Mouse (Mus musculus) layer of hippocampus, adult 8-10 months (tissue): ENCODE measurements at regions not wholly inside any gene's neighbourhood (a gene's known extent, or its start where the extent isn't known, plus 50 kb on each side); places are given as distances from the start of the nearest gene placed in this dataset.

ENCODE experiments used
- DNase-seq, 2 experiments: peaks; one replicate each; pipeline ENCODE4 v3.0.0; 2022; ENCODE audit warnings: low spot score in 2 of 2

DNA sequence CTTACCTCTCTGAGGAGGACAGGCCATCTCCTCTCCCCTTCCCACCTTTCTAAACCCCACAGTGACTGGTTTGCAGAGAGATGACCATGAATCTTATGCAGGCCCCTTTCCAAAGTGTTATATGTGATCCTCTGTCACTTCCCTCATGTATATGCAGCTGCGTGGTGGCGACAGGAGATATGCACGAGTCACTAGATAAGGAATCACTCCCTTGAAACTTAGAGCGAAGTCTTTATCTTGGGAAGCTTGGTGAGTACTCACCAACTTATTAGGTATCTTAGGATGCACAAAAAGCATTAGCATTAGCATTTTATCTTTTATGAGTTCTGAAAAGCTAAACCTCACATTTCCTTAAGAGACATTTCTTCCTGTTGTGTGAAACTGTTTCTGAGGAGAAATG lies 421.9 kb downstream of the Tmem161b start:
- DNase-seq = no peak

DNA sequence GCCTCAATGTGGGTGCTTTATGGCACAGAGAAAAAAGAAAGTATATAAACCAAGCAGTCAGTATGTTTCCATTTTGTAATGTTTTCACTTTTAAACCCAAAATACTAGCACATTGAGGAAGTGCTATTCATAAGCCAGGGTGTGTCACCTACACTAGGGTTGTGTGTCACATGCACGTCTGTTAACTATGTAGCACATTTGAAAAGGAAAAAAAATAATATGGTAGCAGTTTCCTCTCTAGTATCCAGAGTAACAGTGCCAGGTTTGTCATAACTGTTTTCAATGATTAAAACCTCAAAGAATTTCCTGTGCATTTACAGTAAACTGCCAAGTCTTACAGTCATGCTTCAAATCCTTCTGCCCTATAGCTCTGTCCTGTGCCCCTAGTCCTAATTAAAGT lies 424.8 kb downstream of the Tmem161b start:
- DNase-seq = no peak

DNA sequence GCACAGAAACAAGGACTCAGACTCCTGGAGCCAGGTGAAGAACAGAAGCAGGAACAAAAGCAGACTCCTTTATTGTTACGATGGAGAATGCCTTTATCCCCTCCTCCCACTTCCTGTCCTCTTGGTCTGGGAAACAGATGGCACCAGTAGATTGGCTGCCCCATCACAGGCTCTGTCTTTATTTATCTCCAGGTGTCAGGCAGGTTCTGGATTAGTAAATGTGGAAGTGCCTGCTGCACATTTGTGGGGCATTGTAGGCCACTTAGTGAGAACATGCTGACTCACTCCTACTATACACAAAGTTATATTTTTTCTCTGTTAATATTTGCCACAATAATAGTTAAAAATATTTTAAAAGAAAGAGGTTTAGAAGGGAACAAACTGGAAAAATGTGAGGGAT lies 426.0 kb downstream of the Tmem161b start:
- DNase-seq = no peak

DNA sequence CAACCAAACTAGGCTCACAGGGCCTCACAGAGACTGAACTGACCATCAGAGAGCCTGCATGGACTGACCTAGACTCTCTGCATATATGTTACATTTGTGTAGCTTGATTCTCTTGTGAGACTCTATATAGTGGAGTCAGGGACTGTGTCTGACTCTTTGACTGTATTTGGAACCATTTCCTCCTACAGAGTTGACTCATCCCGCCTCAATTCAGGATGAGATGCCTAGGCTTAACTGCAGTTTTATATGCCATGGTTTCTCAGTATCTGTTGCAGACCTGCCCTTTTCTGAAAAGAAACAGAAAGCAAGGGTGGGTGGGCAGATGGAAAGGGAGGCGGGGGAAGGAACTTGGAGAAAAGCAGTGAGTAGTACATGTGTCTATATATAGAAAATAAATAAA lies 441.9 kb downstream of the Tmem161b start:
- no peak for DNase-seq

DNA sequence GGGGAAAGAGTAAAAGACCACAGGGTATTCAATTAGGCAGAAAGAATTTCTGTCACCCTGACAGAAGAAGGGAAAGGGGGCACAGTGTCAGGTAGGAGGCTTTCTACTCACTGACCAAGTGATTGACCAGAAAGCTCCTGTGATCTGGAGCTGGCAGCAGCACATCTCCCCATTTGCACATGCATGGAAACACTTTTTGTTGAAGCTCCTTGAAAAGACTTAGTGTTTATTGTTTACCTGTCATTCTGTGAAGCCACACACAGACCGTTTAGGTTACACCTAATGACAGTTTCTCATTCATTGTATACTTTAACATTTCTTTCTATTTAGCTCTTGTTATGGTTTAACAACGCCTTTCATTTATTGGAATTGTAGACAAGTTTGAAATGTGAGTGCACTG lies 458.9 kb downstream of the Tmem161b start:
- no peak for DNase-seq

DNA sequence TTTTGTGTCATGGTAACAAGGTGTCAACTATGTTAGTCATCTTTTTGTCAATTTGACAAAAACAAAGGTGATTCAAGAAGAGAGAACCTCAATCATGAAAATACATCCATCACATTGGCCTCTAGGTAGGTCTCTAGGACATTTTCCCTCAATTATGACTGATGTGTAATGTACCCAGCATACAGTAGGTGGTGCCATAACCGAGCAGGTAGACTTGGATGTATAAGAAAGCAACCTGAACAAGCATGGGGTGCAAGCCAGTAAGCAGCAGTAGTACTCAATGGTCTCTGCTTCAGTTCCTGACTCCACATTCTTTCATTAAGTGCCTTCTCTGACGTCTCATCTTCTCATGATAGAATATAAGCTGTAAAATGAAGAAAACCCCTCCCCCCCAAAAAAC lies 463.8 kb downstream of the Tmem161b start:
- DNase-seq = no peak

DNA sequence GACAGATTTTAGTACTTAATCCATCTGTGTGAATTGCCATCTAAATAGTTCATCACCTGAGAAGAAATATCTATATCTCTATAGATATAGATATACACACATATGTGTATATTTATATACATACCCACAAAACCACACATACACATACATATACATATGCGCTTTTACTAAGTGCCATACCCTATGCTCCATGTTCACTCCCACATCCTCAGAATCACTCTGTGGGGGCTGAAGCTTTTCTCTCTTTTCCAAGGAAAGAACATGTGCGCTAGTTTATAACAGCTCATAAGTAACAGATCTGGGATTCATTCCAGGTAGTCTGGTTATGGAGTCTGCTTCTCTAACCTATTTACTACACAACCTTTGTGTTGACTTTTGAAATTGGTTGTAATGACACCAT lies 471.4 kb downstream of the Tmem161b start:
- DNase-seq = no peak

DNA sequence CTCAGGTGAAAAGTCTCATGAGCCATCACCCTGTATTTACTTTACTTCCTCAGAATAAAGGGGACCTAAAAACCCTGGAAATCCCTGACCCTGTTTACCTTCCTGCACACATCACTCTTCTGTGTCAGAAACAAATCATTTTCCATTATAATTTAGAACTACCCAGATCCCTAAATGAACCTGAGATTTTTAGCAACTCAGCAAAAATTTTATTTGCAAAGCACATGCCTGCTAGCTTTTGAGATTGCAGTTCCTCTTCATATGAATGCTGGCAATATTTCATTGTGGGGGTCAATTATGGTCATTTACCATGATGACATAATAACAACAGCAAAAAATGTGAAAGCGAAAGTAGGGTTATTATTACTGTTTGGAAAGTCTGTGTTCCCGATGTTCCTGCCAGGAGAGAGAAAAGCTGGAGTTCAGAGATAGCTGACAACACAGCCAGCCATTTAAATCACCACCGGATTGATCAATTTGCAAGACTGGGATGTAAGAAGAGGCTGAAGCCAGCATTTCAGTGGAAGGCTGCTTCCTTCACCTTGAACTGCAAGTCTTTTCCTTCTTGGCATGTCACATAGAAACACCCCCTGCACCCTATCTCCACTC lies 476.5 kb downstream of the Tmem161b start:
- DNase-seq = no peak

DNA sequence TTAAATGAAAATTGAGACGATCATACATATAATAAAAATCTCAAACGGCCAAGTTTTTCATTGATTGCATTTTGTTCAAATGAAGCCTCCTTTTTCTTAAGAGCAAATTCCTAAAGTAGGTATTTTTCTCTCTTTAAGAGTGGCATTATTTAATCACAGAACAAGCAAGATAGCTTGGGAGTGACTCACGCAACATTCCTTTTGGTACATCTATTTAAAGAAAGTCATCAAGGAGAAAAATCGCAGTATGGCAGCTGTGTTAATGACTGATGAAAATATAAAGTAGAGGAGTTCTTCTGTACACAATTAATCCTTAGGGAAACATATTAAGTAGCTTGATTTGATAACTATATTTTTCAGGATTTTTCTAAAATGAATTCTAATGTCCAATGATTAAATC lies 448.0 kb upstream of the Ccnh start:
- DNase-seq = no peak

DNA sequence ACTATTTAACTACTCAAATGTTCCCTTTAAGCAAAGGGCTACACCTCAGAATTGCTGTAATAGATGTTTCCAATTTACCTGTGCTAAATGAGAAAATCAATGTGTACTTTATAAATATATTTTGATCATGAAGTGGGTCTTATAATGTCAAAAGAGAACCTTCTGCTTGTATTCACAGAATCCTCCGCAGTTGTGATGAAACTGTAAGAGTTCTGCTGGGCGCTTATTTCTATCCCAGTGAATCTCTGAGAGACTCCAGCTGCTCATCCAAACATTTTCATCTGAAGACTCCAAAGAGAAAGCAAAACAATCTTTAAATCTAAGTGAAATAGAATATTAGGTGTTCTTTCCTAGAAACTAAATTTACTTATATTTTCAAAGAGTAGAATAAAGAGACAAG lies 440.9 kb upstream of the Ccnh start:
- DNase-seq = no peak

DNA sequence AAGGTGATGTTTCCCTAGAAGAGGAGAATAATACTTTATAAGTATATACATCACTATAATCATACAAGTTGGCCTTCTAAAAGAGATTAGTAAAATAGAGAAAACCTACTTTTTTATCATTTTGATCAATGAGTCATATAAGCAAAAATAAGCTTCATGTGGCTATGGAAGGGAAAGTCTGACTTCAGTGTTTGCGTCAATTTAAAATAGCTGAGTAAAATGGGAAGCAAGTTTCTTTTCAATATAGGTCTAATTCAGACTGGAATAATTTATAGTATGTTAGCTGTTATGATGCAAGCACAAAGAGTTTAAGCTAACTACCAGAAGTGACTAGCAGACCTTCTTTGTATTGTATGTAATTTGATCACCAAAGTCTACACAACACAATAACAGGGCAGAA lies 440.0 kb upstream of the Ccnh start:
- no peak for DNase-seq

DNA sequence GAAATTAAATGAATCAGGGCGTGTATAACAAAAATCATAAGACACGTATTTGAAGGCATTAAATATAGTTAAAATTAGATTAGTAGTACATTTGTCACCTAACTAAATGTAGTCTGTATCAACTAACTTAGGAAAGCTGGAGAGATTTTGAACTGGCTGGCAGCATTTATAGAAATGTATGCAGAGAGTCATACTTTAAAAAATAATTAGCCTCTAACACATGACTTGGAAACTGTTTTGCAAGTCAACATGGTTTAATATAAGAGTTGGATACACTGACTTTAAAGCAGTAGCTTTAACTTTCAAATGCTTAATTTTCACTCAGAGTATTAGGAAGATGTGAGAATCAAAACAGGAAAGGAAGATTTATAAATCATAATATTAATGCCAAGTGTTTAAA lies 439.1 kb upstream of the Ccnh start:
- DNase-seq = no peak

DNA sequence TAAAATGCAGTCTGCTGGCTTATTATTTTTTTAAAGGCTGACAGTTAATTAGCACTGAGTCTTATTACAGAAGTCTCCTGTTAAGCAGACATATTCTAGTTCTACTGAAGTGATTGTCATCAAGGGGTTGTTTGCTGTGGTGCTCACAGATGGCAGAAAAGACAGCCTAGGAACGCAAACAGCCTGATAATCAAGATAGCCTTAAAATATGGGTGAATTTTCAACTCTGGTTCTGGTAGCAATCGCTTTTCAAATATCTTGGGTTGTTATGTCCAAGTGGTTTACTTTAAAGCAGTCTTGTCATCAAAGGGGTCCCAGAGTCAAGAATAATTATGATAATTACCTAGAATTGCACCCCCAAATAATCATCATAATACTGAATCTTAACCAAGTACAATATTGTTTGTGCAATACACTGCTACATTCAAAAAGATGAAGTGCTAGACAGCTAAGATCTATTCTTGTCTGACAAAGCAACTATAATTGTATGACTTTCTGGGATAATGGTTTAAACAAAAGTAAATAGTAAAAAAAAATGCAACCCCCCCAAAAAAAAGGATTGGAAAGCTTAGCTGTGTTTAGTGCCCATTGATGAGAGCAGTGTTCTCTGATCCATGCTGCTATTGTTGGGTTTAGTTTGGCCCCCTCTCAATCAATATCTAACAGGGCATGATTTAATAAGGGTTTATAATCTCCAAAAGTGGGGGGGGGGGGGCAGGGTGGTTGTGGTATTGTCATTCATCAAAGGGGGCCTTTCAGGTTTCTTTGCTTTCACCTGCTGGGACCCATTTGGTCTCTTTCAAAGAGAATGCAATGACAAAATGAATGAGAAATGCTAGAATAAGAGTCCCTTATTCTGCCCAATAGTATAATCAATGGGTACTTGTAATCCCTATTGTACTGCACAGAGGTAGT lies 437.4 kb upstream of the Ccnh start:
- peak in 1 of 2 experiments; percentile 33 for DNase-seq

DNA sequence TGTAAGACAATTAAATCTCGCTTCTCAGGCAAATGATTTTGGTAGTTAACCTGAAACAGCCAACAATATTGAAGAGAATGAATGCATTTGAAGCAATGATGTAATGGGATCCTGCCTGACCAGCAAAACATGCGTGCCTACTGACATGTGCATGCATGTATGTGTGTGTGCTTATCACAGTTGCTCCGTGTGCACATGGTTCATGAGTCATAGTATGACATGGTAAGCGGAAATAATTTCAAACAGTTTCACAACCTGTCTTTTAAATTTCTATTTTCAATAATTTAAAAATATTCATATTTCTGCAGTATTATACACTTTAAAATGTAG lies 436.8 kb upstream of the Ccnh start:
- DNase-seq = no peak

DNA sequence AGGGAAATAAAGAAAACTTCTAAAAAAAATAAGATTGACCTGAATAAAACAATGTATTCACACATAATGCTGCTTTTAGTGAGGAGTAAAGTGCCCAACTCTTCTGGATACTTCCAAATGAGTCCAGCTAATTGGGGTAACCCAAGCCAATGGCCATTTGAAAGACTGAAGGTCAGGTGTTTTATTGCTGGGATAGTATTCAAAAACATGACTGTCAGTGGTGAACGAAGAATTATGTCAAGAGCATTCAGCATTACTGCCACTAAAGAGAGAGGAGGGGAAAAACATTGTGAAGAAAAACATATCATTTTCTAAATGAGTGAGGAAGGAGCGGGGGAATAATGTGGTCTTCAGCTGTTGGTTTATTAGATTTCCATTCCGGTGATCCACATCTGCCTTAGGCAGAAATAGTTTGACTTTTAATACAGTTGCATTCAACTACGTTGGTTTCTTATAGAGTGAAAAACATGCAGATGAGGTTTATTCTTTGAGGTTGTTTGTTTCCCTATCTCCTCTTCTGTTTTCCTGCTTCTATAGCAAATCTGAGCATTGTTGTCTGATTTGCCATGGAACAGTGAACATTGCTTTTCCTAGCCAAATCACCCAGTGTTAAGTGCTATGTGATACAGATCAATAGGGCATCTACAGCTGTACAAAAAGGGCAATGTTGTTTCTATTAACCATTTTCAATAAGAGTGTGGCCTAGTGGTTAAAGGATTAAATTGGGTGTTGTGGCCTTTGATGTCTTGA lies 435.3 kb upstream of the Ccnh start:
- no peak for DNase-seq

DNA sequence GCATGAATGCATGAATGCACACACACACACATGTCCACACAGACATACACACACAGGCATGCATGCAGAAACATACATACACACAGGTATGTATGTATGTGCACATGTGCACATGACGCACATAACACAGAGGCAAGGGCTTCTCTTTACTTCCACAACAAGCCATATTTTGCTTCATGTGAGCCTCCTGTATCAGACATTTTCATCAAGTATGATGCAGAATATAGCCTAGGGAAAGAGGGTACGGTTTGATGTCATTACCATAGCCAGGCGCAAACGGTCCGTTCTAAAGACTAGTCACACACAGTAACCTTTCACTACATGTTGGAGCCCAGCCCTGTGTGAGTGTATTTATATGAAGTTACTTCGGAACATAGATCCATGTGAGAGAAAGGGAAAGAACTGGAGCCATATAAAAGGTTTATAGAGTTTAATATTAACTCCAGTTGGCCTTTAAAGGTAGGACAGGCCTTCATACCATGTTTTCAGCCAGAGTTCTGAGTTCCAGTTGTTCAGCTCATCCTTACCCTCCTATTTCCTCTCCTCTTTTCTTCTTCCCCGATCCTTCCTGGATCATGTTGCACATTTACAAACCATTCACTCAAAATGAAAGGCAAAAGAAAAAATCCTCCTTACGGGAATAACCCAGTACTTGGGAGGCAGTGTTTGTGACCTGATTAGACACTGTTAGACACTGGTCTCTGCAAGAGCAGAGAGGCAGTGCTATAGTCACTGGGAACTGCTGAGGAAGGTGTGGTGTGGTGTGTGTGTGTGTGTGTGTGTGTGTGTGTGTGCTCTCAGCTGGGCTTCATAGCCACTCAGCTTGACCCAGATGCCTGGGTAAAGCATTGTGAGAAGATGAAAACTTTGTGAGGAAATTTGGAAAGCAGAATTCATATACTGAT lies 434.1 kb upstream of the Ccnh start:
- DNase-seq = peak in 1 of 2 experiments; percentile 10

DNA sequence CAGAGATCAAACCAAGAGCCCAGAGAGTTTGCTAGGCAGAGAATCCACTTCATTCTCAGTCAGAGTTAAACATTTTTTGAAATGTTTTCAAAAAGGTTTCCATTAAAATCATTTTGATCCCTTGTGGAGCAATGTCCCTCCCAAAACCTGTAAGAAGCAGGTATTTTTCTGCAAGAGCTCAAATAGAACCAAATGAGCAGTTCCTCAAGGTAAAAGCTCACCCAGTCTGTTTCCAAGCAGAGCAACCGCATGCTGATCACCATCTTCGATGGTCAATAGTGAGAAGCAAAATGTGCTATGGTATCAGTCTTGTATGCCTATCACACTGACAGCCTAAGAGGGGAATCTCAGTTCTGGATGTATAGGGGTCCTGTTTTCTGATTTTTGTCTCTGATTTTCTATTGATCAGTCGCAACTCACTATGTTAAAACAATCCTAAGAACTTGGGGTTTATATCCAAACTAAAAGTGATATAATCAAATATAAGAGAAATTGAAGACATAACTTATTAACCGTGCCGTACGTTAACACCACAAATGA lies 432.3 kb upstream of the Ccnh start:
- peak in 1 of 2 experiments; percentile 11 for DNase-seq

DNA sequence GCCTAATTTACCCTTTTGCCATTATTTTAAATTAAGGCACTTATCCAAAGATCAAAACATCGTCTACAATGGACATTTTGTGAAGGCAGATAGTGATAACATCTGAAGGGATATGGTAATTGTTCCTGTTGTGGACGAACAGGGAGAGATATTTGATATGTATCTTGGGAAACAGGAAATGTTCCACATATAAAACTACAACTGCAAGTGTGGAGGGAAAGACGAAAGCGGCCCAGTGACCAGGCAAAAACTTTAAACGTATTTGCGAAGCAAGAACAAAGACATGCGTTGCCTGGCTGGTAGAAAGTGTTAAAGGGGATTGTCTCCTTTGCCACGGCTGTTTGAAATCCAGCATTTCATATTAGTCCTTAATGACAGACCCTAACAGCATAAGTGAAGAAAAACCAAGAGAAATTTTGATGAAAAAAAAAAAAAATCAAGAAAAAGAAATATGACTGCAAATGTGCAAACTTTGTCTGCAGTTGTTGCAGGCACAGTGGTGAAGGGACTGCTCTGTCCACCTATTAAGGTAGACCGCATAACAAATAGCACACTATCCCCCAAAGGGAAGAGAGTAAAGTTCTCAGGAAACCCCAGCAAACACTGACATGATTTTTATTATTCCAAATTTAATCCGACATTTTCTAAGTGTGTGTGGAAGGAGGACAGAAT lies 431.2 kb upstream of the Ccnh start:
- DNase-seq = peak in 1 of 2 experiments; percentile 17

DNA sequence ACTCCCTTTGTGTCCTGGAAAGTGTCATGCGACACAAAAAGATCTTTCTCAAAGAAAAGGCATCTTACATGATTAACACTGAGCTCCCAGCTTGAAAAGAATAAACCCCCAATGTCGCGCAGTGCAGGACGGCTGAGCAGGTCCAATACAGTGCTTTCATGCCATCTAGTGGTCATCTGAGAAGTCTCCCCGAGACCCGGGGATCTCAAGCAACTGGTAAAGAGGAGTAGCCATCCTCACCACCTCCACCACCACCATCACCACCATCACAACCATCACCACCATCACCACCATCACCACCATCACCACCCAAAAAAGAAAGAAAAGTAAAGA lies 430.7 kb upstream of the Ccnh start:
- DNase-seq = peak; percentile 93

DNA sequence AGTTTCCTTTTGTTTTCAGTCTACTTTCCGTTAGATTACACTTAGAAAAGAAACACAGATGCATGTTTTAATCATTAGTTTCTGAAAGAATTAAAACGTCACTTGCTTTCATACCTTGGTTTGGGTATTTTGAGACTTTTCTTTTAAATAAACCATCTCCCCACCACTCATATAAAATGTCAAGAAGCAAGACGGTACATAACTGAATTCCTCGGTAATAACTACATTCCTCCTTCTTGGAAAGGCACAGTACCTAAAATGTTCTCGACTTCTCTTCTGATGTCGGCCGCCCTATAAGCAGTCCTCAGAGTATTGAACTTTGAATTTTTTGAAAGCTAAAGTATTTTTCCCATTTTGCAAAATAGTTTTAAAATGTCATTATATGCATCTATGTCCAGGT lies 430.1 kb upstream of the Ccnh start:
- DNase-seq = no peak

DNA sequence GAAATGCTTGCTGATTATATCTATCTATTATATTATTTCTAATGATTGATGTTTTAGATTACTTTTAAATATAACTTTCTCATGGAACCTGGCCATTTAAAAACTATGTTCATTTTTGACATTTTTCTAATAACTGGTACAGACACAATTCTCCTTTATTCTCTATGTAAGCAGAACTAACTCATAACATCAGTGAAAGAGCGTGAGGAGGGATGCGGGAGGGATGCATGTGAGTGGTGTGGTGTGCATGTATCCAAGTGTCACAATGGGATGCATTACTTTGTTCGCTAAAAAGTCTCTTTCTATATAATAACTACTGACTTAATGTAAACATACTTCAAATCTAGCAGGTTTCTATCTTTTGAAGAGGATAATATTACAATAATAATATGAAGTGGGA lies 428.7 kb upstream of the Ccnh start:
- DNase-seq = no peak
